Mouse (Mus musculus) thymus, postnatal 36 days (tissue): ENCODE measurements around the gene Aak1.
"Not testable (repeated sequence)": the region's sequence is repeated elsewhere in the genome, so short reads cannot be mapped to it uniquely, and the experiment has no call there.

Experiments
- DNase-seq, 2 experiments: peaks; one replicate each; pipeline ENCODE4 v3.0.0; 2022; ENCODE audit warnings: mixed read lengths in 2 of 2

The Aak1 gene

GRCm38 (mm10) chr6:86841949-86842348 is 7.4 kb upstream of the Aak1 start:
- no peak for DNase-seq

GRCm38 (mm10) chr6:86843636-86844035 is 5.7 kb upstream of the Aak1 start:
- no peak for DNase-seq

- no peak for DNase-seq
These were observed 2.9 kb upstream of the Aak1 start for GRCm38 (mm10) chr6:86846467-86846866.

GRCm38 (mm10) chr6:86847816-86848215 is 1.5 kb upstream of the Aak1 start:
- no peak for DNase-seq

- peak in 1 of 2 experiments; percentile 85 for DNase-seq
These were observed 770 bp upstream of the Aak1 start for GRCm38 (mm10) chr6:86848580-86848914.

DNA sequence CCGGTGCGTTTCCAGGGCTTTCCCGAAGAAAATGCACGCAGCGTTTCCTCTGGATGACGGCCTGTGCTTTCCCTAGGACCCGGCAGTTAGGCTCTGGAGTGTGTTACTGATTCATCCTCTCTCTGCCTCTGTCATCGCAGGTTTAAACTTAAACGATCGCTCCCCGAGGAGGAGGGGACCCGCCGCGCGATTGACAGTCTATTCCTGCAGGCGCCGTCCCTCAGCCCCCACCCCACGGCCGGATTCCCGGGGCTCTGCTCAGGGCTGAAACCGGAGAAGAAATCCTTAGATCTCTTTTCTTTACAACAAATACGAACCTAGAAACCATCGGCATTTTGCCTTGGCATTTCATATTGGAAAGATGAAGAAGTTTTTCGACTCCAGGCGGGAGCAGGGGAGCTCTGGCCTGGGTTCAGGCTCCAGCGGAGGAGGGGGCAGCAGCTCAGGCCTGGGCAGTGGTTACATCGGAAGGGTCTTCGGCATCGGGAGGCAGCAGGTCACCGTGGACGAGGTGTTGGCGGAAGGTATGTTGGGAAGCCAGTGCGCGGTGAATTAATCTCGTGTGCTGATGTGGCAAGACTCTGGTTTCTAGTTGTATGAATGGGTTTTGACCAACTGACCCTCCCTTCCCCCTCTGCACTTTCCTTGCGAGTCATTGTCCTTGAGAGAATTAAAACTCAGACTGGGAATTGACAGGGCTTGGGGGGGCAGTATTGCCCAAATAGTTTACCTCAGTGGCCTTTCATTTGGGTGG is 552 bp downstream of the Aak1 start:
- peak in 1 of 2 experiments; percentile 65 for DNase-seq

DNA sequence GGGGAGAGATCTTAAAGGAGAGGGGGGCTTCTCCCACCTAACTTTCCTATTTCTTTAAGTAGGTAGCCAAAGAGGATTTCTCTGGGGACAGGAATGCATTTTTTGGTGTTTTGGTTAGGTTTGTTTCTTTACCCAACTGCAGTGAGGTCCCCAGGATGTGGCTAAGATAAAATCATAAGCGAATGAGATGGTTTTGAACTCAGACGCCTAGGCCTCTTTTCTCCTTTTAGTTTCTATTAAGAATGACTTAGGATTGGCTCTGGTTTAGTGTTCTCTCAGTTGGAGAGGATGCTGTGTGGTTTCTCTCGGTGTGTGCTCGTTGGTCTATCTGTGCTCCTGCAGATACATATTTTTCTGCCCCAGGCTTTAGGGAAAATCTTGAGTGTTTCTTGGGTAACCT is 1.3 kb downstream of the Aak1 start:
- no peak for DNase-seq

DNA sequence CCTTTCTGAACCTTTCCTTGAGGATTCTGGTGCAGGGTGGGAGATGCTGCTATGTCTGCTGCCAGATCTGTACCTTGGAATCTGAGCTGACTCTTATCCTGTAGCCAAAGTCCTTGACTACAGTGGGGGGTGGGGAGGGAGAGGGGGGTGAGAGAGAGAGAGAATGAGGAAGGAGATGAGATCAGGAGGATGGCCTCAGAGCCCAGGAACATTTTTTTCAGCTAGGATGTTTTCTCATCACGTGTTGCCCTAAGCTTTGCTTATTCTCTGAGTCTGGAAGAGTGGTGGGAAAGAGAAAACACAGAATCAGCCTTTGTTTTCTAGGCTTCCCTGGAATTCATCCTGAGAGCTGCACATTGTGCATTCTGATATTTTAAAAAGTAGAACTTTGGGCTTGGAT is 2.2 kb downstream of the Aak1 start:
- no peak for DNase-seq

DNA sequence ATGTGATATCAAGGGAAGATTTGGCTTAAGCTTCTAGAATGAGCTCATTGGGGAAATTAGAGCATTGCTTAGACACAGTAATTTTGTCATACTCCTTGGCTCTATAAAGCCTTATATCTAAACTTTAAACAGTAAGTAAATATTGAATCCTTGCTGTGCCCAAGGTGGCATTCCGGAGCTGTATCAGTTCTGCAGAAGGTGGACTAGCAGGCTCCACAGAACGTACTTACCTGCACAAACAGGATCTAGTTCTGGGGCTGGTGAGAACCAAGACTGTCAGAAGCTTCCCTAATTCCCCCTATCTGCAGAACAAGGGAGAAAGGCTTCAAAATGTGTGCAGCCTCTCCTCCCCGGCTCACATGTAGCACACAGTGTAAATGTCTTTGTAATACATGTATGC is 4.6 kb downstream of the Aak1 start:
- no peak for DNase-seq

- no peak for DNase-seq
These were observed 5.6 kb downstream of the Aak1 start for GRCm38 (mm10) chr6:86854941-86855340.

DNA sequence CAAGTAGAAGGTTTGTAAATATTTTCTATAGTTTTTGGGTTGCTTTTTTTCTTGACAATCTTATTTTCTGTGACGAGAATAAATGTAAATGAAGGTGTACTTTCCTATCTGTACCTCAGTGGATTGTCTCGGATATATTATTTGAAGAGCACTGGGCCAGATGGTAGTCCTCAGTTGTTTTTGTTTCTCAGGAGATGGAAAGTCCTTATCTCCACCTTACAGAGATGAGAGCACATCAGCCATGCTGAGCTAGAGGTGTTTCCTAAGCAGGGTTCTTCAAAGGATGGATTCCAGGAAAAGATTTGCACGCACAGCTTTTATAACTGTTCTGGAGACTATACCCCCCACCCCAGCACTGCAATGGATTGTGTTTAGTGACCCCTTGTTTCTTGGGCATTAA is 9.3 kb downstream of the Aak1 start:
- no peak for DNase-seq

GRCm38 (mm10) chr6:86860732-86861463 is 11.6 kb downstream of the Aak1 start:
- DNase-seq: no peak

- no peak for DNase-seq
These were observed 15.0 kb downstream of the Aak1 start for GRCm38 (mm10) chr6:86864358-86864757.

- DNase-seq: no peak
These were observed 21.0 kb downstream of the Aak1 start for GRCm38 (mm10) chr6:86870335-86870734.

- DNase-seq: no peak
These were observed 22.5 kb downstream of the Aak1 start for GRCm38 (mm10) chr6:86871783-86872182.

GRCm38 (mm10) chr6:86874711-86875375 is 25.5 kb downstream of the Aak1 start:
- DNase-seq: no peak

DNA sequence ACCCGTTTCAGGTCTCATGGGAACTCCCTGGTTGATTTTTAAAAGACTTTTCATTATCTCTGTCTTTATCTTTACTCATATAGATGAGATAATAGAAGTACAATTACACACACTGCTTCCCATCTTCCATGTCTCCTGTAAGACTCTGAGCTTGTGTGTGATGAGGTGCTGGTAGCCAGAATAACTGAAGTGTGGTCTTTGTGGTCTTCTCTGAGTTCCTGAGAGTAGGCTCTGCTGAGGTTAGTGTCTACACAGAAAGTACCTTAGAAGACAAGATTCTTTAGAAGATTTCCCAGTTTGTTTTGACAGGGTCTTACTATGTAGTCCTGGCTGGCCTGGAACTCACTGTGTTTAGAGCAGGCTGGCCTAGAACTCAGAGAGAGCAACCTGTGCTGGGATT is 27.1 kb downstream of the Aak1 start:
- DNase-seq: no peak

- not testable (repeated sequence) for DNase-seq
These were observed 29.3 kb downstream of the Aak1 start for GRCm38 (mm10) chr6:86878656-86879055.

DNA sequence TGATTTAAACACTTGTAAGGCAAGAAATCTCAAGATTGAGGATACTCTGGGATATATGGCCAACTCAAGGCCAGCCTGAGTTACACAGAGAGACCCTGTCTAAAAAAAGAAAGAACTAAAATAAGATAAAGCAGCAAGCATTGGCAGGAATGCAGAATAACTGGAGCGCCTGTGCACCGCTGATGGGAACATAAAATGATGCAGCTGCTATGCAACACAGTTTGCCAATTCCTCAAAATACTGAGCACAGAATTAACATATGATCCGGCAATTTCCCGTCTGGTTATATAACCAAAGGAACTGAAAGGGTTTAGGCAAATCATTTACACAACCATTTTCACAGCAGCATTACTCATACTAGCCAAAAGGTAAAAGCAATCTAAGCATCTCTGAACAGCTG is 30.0 kb downstream of the Aak1 start:
- no peak for DNase-seq

DNA sequence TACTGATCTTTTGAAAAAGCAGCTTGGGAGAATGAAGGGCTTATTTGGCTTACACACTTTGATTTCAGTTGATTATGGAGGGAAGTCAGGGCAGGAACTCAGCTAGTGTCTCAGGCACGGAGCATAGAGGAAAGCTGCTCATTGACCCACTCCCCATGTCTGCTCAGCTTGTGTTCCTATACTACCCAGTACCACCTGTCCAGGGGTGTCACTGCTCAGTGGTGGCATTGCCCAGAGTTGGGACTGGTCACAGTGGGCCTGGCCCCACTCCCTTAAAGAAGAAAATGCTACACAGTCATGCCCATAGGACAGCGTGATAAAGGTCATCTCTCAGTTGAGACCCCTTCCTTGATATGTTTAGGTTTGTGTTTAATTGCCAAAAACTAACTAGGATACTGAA is 34.9 kb downstream of the Aak1 start:
- no peak for DNase-seq

DNA sequence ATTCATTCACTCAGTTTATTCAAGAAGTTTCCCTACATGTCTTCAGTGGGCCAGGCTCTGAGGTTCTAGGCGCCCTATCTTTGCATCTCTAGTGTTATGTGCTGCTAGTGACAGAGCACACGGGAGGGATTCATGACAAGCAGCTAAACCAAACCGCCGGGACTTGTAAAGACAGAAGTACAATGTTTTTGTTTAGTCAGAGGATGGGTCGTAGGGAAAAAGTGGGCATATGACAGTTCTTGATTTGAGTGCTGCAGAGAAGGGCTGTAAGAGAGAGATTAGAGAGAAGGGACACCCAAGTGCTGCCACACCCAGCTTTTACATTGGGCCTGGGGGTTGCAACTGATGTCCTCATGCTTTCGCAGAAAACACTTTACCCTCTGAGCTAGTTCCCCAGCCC is 35.4 kb downstream of the Aak1 start:
- no peak for DNase-seq

DNA sequence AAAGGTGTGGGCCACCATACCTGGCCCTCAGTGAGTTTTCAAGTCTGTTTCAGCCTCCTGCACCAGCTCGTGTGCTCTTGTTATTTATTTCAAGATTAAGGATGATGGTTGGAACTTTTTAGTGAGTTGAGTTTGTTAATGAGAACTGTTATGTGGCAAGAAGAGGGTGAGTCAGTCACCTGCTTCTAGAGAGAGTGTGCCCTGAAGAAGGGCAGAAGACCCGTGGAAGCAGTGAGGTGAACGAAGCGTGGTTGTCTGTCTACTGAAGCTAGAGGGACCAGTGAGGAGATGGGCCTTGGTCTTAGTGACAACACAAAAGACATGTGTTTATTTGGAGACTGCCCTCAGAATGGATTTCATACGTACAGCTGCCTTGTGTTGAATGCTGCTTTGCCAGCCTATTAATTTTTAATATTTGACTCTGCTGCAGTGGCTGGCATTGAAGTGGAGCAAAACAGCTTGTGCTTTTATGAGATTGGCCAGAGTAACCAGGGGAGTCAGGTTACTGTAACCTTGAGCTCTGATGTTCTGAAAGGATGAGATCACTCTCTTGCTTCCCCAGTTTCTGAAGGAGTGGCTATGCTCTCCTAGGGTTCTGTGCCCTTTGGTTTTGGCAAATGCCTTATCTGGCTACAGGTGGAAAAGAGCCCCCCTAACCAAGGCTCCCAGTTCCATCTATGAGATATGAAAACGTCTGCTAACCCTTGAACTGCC is 36.7 kb downstream of the Aak1 start:
- DNase-seq: no peak

DNA sequence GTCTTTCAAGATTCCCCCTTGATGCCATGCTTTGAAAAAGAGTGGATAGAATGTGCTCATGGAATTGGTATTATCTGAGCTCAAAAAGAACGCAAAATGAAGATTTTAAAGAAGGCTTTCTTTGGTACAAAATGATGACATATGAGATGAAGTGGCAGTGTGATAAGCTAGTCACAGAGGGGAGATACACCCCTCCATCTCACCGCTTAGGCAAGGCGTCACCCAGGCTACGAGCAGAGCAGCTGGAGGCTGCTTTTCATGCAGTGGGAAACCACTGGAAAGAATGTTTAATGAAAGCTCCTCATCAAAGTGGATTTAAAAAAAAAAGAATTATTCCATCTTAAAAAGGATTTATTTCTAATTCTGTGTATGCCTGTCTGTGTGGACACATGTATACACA is 37.5 kb downstream of the Aak1 start:
- DNase-seq: no peak
